Mouse (Mus musculus) stomach, postnatal 0 days (tissue): ENCODE data around the gene Srsf1.

ENCODE experiments used
- CTCF ChIP-seq: IDR thresholded peaks from 2 replicates; pipeline ENCODE4 v1.5.1; 2016; ENCODE audit warnings: antibody characterized with exemption, low read depth, mild to moderate bottlenecking, moderate library complexity
- EP300 ChIP-seq: optimal IDR thresholded peaks from 2 replicates; pipeline ENCODE3; 2016; ENCODE audit warnings: antibody characterized with exemption

GRCm38 (mm10) chr11:88011914-88012419 is 35.2 kb upstream of the Srsf1 start:
- TF ChIP-seq CTCF = no peak
- TF ChIP-seq EP300 = no peak
